Mouse (Mus musculus) adrenal gland, postnatal 4 days (tissue): ENCODE data around the gene Nvl. TPM values are rescaled to one million over a fixed set of nuclear protein-coding genes. Genes with fewer than 3 reads are reported as not detected.

Source experiments
- DNase-seq, 2 experiments: peaks; one replicate each; pipeline ENCODE4 v3.0.0; 2021 to 2022; ENCODE audit warnings: low spot score in 2 of 2, mixed read lengths in 2 of 2
- long read RNA-seq, 2 experiments: library from polyadenylated mRNA; stranded (forward); transcript quantifications; one replicate each; pipeline ENCODE4 v2.0.0; 2021
- total RNA-seq, 2 experiments: library from RNA; stranded (reverse); gene quantifications; 2 replicates each; pipeline ENCODE4 v1.2.3; 2021

The Nvl gene
- 10 to 100 TPM; 28.8 to 28.9 TPM for total RNA-seq
- long read RNA-seq, experiment 1, full-length matches to known transcripts = 9 of 23 reads
- long read RNA-seq, experiment 1, partial matches to known transcripts = 0 of 23 reads
- long read RNA-seq, experiment 1, other reads (novel, unspliced or antisense) = 14 of 23 reads
- long read RNA-seq, experiment 2, full-length matches to known transcripts = 12 of 29 reads
- long read RNA-seq, experiment 2, partial matches to known transcripts = 7 of 29 reads
- long read RNA-seq, experiment 2, other reads (novel, unspliced or antisense) = 10 of 29 reads

DNA sequence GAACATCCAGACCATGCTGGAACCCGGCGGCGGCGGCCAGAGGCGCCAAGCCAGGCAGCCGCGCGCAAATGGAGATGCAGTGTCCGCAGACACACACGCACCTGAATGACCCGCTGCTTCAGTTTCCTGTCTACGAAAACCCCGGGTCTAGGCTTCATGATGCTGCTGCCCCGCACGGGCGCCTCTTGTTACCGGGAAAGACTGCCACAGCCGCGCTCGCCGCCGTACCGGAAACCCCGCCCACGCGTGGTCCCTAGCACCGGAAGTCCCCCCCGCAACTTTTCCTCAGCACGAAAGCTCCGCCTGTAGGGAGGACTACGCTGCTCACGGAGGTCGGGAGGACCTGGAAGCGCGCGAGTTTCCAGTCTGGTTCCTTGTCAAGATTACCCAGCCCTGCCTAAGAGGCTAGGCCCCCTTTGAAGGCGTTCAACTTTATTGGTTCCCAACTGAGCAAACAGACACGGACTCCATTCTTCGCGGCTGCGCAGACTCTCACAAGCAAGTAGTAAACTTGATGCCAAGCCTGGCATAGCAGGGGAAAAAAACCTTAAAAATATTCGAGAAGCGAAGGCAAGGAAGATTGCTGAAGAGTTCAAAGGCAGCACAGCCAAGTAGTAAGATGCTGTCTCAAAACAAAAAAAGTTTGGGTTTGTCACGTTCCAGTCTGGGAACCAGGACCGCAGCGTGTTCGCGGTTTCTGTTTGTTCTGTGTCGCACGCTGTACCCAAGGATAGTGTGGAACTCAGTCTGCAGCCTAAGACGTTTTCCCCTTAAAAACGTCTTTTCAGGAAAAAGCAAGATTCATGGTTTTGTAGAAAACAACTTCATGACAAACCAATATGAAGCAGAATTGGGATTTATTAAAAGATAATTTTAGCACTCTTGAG lies at the start of gene Nvl, which contains the start of gene Cnih4:
Nvl (minus strand) TSS at position 255 of the 887 bp plus-strand sequence.
Cnih4 (plus strand) TSS at position 744 of the 887 bp plus-strand sequence.
- DNase-seq = peak; percentile 79

DNA sequence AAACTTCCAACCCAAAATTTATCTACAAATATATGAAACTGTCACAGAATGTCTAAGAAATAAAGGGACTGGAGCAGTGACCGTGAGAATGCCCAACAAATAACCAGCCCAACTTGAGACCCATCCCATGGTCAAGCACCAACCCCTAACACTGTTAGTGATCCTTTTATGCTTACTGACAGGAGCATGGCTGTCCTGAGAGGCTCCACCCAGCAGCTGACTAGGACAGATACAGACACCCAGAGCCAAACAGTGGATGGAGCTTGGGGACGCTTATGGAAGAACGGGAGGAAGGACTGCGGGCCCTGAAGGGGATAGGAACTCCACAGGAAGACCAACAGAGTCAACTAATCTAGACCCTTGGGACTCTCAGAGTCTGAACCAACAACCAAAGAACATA lies 44.9 kb upstream of the Nvl start:
- no peak for DNase-seq

DNA sequence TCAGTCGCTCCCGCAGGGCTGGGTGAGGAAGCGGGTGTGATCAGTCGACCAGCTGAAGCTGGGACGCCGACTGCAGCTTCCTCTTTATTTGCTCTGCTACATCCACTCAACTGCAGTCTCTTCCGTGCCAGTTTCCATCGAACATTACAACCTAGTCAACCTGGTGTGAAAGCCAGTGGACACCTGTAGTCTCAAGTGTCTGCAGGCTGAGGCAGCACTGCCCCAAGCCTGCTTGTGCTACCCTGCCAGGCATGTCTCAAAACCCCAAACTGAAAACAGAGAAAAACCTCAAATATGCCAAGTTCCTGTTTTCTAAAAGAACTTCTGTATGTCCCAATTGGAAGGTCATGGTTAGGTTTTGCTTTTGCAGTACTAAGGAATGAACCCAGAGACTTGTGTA lies 26.2 kb upstream of the Nvl start:
- no peak for DNase-seq

DNA sequence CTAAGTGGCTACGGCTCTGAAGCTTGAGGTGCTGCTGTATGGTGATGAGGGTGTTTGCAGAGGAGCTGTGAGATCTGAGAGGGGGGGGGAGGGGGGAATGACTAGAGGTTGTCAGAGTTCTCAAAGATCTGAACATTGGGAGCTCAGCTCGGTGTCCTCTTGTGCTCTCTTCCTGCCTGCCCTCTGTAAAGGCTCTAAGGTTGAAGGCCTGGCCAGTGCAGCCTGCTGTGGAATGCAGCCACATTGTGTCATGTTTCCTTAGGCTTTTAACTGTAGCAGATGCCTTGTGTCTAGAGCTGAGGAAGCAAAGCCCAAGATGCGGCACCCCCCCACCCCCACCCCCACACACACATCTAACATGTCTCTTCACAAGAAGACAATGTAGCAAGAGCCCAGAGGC lies 24.4 kb upstream of the Nvl start:
- DNase-seq = no peak

DNA sequence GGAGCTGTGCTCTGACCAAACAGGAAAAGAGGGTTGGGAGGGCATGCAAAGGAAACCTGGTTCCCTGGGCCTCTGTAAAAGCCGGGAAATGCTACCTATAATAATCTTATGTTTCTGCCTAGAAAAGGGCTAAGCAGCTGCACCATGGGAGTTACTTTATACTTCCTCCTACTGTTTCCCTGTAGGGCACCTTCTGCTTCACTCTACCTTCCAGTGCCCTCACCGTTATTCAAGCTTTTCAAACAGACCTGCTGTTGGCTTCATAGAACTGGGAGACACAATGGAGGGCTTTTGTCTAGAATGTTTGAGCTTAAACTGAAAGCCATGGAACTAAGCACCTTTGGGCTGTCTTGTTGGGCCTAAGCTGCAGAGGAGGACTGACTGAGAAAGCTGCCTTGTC lies 23.8 kb upstream of the Nvl start:
- DNase-seq = no peak

DNA sequence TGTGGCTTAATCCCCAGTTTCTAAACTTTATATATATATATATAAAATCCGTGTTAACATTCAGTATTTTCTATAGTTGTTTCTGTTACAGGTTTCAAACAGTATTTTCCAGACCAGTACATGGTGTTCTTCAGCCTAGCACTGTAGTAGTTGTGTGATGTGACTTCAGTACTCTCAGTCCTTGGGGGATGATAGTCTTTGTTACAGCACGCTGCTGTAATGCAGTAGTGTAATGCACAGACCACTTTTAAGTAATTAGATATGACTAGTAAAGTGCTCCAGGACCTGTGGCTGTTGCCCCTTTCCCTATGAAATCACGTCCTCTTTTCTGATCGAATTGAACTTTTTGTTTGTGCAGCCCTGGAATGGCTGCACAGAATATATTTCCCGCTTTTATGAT lies 7.5 kb upstream of the Nvl start:
- no peak for DNase-seq

DNA sequence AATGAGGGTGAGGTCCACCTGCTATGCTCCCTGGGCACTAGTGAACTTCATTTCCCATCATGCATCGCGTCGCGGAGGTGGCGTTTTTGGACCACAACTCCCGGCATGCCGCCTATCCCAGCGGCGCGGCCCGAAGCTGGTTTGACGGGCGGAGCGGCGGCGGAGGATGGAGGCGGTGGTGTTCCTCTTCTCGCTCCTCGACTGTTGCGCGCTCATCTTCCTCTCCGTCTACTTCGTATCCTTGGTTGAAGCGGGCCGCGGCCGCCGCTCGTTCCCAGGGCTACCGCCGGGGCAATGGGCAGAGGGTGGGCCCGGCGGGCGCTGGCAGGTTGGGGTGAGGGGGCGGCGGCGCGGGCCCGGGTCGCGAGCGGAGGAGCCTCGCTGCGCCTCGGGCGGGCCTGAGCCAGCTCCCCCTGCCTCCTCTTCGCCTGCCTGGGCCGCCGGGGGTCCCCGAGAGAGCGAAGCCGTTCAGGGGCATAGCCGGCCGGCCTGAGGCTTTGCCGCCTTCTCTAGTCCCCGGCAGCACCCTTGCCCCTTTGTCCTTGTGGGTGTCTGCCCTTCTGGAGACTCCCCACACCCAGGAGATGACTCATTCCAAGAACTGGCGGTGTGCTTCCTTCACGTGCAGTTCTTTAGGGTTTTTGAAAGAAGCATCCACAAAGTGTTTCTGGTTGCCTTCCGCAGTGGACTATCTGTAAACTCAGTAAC lies 7.0 kb upstream of the Nvl start:
- peak; percentile 61 to 80 for DNase-seq

DNA sequence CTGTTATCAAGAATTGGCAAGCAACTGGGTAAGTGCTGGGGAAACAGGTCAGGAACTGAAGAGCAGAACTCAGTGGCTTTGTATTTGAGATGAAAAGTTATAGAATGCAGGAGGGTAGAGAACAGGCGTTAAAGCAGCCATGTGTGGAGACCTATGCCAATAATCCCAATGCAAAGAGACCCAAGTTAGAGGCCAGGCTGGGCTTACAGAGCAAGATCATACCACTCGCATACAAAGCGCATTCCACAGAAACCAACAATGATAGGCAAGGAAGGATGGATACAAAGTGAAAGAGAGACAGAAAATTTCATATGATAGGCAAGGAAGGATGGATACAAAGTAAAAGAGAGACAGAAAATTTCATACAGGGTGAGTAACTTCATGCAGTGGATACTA lies 6.4 kb upstream of the Nvl start:
- DNase-seq = no peak

DNA sequence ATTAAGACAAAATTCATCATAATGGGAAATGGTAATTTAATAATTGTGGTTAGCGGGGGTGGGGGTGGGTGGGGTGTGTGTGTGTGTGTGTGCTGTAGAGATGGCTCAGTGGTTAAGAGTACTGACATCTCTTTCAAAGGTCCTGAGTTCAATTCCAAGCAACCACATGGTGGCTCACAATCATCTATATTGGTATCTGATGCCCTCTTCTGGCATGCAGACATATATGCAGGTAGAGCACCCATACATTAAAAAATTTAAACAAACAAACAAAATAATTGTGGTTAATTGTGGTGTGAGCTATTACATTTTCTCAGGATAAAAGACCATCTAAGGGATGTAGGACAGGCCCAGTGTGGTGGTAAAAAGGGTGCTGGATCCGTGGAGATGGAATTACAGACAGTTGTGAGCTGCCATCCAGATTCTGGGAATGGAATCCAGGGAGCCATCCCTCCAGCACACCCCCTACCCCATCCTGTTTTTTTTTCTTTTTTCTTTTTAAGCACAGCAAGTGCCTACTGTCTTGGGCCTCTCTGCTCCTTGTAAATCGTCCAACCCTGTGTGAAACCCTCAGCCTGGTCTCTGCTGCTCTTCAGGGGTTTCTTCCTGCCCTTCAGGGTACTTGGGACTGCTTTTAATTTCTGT lies 5.5 kb upstream of the Nvl start:
- no peak for DNase-seq

DNA sequence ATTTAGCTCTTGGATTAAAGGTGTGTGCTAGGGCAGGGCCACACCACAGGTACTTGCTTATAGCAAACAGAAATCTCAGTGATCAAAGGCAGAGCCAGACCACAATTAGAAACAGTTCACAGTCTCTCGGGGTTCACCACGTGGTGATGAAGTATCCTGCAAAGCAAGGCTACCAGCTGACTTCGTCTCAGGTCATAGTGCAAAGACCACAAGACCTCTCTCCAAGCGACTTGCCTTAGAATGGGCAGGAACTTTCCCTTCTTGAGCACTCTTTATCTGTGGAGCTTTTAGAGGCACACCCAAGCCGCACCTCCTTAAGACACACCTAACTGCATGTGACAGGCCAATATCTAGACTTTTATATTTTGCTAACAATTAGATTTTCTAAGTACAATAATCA lies 4.5 kb upstream of the Nvl start:
- DNase-seq = no peak

DNA sequence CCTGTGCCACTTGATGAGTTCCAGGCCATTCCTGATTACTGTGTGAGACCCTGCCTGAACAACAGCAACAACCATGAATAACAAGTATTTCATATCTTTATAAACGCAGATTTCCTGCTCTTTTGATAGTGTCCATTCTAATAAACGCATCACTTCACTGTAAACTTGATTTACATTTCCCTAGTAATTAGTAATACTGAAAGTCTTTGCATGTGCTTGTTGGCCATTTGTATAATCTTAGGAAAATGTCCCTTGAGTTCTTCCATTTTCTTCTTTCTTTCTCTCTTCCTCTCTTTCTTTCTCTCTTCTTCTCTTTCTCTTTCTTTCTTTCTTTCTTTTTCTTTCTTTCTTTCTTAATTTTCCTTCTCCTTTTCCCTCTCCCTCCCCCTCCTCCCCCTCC lies 2.2 kb upstream of the Nvl start:
- no peak for DNase-seq

DNA sequence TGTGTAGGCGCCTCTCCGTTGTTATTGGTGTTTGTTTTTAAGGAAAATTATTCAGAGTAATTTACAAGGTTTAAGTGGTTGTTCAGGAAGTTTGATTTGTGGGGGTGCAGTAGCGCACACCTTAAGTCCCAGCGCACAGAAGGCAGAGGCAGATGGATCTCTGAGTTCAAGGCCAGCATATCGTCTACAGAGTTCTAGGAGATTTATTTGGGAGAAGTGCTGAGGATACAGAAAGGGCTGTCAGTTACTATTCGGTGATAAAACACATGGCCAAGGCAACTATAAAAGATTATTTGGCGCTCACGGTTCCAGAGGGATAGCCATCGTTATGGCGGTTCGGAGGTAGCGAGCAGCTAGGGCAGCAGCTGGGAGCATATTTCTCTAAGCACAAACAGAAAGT lies 962 bp upstream of the Nvl start:
- no peak for DNase-seq

DNA sequence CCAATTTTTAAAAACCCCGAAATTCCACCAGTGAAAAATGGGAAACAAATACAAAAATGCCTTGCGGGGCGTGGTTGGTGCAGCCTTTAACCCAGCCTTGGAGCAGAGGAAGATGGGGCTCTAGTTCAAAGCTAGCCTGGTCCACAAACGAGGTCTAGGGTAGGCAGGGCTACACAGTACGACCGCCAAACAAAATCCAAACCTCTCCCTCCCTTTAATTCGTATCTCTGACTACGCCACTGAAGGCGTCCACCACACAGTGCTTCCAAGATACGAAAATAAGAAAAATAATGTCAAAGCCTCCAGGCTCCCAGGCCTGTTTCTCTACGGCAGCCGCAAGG lies 425 bp downstream of the Nvl start:
- no peak for DNase-seq

DNA sequence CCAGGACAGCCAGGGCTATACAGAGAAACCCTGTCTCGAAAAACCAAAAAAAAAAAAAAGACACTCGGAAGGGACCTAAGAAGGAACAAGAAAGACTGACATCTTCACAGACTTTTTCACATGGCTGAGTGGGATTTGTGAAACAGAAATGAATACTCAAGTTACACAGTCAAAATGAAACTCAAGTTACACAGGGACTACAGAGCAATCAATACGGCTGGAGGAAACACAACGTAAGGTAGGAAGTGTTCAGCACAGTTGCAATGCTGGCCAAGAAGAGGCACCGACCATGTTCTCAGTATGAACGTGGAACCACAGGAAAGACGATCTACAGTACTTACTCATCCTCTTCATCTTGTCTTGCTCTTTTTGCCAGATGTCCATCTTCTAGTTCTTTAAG lies 5.3 kb downstream of the Nvl start:
- DNase-seq = no peak

DNA sequence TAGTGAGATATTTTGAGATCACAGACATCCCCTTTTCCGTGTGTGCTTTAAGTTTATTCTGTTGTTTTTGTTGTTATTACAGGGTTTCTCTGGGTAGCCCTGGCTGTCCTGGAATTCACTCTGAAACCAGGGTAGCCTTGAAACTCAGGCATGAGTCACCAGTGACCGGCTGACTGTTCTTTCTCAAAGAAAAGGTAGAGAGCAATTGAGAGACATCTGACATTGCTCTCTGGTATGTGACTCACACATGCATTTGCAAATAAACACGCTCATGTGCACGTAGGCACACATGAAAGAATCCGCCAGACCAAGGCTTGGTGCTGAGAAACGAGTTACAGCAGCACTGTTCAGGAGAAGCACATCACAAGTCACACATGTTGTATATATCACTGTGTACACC lies 12.1 kb downstream of the Nvl start:
- no peak for DNase-seq

DNA sequence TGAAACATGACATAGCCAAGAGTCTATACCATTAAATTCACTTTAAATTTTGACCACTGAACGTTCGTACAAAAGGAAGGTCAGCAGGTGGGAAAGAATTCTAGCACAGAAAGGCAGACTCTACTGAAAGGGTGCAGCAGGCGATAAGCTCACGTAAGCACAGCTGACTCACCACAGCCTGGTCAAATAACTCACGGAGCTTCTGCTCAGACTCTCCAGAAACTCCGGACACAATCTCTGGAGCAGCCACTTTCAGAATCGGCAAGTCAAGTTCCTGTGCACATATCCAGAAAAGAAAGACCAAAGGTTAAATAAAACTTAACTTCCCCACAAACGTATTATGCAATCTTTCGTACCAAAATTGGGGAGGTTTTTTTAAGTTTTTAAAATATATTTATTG lies 17.2 kb downstream of the Nvl start:
- no peak for DNase-seq

DNA sequence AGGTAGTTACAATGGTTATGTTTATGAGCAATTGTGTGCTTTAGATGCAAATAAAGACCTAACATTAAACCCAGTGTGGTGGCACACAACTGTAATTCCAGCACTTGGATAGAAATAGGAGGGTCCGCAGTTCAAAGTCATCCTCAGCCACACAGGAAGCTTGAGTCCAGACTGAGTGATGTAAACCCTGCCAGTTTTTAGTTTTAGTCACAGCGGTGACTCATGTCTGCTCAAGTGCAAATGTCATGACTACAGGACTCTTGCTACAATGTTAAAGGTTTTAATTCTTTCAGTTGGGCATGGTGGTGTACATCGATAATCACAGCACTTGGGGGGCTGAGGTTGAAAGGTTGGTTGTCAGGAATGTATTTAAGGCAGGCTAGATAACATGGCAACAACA lies 18.1 kb downstream of the Nvl start:
- DNase-seq = no peak

DNA sequence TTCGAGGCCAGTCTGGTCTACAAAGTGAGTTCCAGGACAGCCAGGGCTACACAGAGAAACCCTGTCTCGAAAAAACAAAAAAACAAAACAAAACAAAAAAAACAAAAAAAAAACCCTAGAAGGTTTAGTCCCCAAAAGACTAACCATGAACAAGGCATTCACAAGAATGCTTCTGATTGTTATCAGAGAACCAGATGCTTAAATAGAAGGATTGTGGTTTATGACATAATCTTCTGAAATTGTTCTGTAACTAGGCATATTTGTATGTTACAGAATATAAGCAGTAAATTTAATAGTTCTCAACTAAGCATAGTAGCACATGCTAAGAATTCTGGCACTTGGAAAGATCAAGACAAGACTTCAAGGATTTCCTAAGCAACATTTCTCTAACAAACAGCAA lies 19.9 kb downstream of the Nvl start:
- DNase-seq = no peak

DNA sequence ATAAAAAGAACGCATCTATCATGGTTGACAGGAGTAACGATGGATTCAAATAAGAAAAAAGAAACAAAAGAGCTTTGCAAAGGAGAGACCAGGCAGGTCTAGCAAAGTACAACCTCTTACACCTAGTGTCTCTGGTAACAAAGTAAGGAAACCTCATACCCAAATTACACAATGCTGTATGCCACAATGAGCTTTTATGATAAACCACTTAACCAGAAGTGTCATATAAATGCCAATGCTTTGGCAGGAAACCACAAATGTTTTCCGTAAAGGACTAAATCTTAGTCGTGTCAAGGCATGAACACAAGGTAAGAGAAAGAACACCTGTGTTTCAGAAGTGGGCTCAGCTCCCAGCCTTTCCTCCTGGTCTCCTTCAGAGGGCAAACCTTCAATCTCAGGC lies 26.9 kb downstream of the Nvl start:
- no peak for DNase-seq

DNA sequence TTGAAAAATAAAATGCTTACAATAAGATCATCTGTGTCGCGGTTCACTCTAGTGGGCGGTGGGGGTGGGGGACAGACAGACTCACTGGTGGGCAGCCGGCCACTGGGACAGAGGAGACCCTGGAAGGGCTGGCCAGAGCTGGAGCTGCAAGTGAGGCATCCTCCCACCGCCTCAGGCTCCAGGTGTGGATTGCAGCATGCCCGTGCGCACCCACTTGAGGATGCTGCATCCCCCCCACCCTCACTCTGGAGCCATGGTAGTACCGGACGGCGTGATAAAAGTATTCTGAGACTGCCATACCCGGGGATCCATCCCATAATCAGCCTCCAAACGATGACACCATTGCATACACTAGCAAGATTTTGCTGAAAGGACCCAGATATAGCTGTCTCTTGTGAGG lies 54.0 kb downstream of the Nvl start:
- no peak for DNase-seq

DNA sequence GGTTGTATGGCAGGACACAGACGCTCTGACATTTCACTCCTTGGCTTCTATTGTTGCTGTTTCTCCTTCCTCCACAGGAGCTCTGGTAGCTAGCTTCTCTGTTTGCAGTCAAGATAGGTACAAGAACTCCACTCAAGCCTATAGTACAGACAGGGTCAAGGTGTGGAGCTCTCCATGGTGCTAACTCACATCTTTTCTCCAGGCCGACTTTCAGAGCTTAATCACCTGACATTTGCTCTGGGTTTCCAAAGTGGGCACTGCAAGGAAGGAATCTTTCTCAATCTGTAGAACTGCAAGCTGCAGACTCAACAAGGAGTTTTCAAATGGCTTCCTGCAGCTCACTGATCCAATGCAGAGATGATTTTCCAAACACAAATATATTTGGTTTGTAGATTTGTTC lies 60.0 kb downstream of the Nvl start:
- DNase-seq = no peak

DNA sequence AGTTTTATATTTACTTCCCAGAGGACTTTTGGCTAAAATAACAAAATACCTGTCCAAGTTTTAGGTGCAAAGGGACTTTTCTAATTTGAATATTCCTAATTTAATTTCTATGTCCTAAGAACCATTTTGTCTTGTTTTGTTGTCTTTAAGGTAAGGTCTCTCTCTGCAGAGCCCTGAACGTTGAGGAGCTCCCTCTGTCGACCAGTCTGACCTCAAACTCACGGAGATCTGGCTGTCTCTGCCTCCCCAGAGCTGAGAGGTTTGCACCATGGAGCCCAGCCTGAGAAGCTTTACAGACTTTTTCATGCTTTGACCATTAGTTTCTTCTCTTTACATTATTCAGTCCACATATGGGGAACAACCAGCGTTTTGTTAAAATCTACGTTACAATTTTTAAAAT lies 70.9 kb downstream of the Nvl start:
- no peak for DNase-seq
